Mouse (Mus musculus) lung, adult 10 weeks (tissue): ENCODE measurements around the gene Prss21. TPM values are rescaled to one million over a fixed set of nuclear protein-coding genes. Genes with fewer than 3 reads are reported as not detected.

Experiments used
- polyA plus RNA-seq: library from polyadenylated mRNA; stranded (reverse); fragments of 350-450 nt; fragmentation: Illumina TruSeq; extraction: RNeasy Lipid Tissue Mini Kit (QIAGEN cat#74804); gene quantifications from one replicate; pipeline ENCODE4 v1.2.3, GENCODE M21; 2014; ENCODE audit warnings: low read depth, low replicate concordance; ENCODE audit not compliant: insufficient read depth

Prss21 gene
- polyA plus RNA-seq, result not detected

DNA sequence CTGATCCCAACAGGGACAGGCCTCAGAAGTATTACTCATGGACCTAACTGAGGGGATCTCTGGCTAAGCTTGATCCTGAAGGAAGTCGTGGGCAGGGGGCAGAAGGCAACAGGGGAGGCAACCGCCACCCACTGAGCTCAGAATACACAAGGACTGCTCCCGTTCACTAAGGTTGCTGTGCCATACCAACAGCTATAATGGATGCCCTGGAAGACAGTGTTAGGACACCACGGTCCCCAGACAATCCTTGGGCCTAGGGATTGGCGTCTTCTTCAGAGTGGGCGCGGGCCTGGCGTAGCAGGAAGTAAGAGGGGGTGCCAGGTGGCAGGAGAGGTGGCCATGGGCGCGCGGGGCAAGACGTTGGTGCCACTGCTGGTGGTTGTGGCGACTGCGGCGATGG, at the start of gene Prss21:
Gene Prss21, plus strand, starts transcription at position 301 of the 400 bp plus-strand sequence.

DNA sequence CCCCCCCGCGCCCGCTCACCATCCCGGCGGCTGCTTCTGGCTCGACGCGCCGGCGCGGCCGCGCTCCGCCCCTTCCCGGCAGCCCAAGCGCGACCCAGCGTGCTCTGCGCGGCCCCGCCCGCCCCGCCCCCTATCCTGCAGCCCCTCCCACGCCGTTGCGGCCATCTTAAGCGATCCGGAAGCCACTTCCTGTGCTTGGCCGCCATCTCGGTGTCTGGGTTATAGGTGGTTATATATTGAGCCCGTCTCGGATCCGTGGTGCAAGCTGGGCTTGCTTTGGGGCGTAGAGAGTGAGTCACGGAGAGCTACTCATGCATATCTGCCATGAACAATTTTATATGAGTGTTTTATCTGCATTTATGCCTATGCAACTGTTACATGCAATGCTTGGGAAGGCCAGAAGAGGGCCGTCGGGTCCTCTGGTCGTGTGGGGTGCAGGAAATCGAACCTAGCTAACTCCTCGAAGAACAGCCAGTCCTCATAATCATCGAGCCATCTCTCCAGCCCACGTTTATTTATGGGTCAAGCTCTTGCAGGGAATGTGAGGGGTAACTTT, 38.7 kb upstream of the Prss21 start, which contains the start of gene Elob:
Gene Elob, minus strand, starts transcription at position 73 of the 556 bp plus-strand sequence.

DNA sequence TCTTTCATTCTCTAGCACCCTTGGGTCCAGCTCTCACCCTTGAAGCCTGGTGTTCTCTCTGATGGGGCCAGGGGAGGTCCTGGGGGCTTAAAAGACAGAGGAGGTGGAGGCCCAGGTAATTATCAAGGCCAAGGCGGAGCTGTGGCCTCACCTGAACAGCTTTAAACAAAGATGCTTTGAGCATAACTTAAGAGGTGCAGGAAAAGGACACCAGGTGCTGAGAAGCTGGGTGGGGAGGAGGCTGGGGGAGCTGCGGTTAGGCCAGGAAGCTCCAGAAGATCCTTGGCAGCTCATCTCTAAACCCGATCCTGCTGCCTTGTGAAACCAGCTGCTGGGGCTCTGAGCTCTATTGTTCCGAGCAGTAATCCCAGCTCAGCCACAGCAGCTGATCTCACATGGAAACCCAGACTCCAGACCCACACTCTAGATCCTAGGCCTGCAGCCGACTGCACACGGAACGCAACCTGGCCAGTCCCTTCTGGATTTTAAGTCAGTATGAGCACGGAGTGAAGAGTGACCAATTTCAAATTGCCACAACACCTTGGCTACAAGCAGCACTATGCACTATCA, 31.8 kb upstream of the Prss21 start, which contains the start of gene Prss33:
Gene Prss33, minus strand, starts transcription at position 51 of the 570 bp plus-strand sequence.

DNA sequence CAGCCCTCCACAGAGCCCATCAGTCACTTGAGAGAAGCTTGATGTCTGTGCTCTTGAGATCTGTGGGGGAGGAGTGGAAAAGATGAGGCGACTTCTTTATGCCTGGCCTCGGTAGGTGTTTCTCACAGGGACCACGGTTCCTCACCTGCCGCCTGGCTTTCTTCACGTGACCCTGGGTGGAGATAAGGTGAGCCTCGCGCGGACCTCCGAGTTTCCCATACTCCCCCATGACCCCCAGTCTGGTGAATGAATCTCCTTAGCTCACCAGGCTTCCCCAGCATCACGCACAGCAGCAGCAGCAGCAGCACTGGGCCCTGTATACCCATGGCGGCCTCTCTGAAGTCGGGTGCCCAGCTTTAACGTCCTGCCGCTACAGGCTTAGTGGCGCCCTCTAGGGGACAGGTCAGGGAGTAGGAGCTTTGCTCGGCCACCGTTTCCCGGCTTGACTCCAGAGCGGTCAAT, 24.0 kb upstream of the Prss21 start, which contains the start of the genes Prss32 and Prss41:
Gene Prss32, plus strand, starts transcription at position 44 of the 462 bp plus-strand sequence.
Gene Prss41, minus strand, starts transcription at position 361 of the 462 bp plus-strand sequence.

DNA sequence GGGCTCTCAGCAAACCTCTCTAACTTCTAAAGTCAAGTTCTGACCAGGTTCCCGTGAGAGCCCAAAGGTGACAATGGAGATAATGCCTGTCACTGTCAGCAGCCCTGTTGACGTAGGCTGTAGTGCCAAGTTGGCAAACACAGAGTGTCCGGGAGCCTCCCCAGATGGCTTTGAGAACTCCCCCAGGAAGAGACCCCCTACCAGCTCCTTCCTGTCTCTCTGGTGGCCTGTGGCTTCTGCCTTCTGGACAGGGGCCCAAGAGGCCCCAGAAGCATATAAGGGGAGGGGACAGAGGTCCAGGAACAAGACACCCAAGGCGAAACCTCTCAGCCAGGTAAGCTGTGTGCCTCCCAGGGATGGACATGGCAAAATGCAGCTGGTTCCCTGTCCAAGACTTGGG, 12.7 kb downstream of the Prss21 start, which contains the start of the genes Dcpp1 and Dcpp2:
Gene Dcpp1, plus strand, starts transcription at position 301 of the 400 bp plus-strand sequence.
Gene Dcpp2, plus strand, starts transcription at position 305 of the 400 bp plus-strand sequence.

DNA sequence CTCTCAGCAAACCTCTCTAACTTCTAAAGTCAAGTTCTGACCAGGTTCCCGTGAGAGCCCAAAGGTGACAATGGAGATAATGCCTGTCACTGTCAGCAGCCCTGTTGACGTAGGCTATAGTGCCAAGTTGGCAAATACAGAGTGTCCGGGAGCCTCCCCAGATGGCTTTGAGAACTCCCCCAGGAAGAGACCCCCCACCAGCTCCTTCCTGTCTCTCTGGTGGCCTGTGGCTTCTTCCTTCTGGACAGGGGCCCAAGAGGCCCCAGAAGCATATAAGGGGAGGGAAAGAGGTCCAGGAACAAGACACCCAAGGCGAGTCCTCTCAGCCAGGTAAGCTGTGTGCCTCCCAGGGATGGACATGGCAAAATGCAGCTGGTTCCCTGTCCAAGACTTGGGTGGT, 49.3 kb downstream of the Prss21 start, which contains the start of gene Dcpp3:
Gene Dcpp3, plus strand, starts transcription at position 301 of the 400 bp plus-strand sequence.

Other genes starting within 250 kb of the Prss21 start
- gene Mmp25, start 222.8 kb upstream of the Prss21 start, polyA plus RNA-seq, result 0.27 TPM
- gene Bicdl2, start 207.6 kb upstream of the Prss21 start, polyA plus RNA-seq, result 4.0 TPM
- 190 TPM for gene Hcfc1r1, start 194.5 kb upstream of the Prss21 start, polyA plus RNA-seq
- gene Thoc6, start 194.2 kb upstream of the Prss21 start, polyA plus RNA-seq, result 13.9 TPM
- gene Tnfrsf12a, start 190.6 kb upstream of the Prss21 start, polyA plus RNA-seq, result 52.6 TPM
- 0.33 TPM for gene Cldn6, start 188.8 kb upstream of the Prss21 start, polyA plus RNA-seq
- not detected for gene Cldn9, start 184.0 kb upstream of the Prss21 start, polyA plus RNA-seq
- not detected for gene 1520401A03Rik, start 145.3 kb upstream of the Prss21 start, polyA plus RNA-seq
- 4.5 TPM for gene Pkmyt1, start 141.7 kb upstream of the Prss21 start, polyA plus RNA-seq
- 16.5 TPM for gene Paqr4, start 127.2 kb upstream of the Prss21 start, polyA plus RNA-seq
- 0.32 TPM for gene Kremen2, start 122.2 kb upstream of the Prss21 start, polyA plus RNA-seq
- gene Flywch1, start 96.5 kb upstream of the Prss21 start, polyA plus RNA-seq, result 21.7 TPM
- 11.3 TPM for gene Flywch2, start 82.0 kb upstream of the Prss21 start, polyA plus RNA-seq
- 98.6 TPM for gene Srrm2, start 77.5 kb upstream of the Prss21 start, polyA plus RNA-seq
- 496 TPM for gene Elob, start 38.9 kb upstream of the Prss21 start, polyA plus RNA-seq
- not detected for gene Prss33, start 32.0 kb upstream of the Prss21 start, polyA plus RNA-seq
- gene Prss32, start 24.2 kb upstream of the Prss21 start, polyA plus RNA-seq, result not detected
- 0.25 TPM for gene Prss41, start 23.9 kb upstream of the Prss21 start, polyA plus RNA-seq
- not detected for gene Dcpp1, start 12.8 kb downstream of the Prss21 start, polyA plus RNA-seq
- not detected for gene Dcpp2, start 12.8 kb downstream of the Prss21 start, polyA plus RNA-seq
- gene Dcpp3, start 49.4 kb downstream of the Prss21 start, polyA plus RNA-seq, result not detected
- not detected for gene Sbp, start 73.6 kb downstream of the Prss21 start, polyA plus RNA-seq
- gene Sbpl, start 87.2 kb downstream of the Prss21 start, polyA plus RNA-seq, result not detected
- gene Prss30, start 112.5 kb downstream of the Prss21 start, polyA plus RNA-seq, result 0.35 TPM
- gene Prss22, start 130.0 kb downstream of the Prss21 start, polyA plus RNA-seq, result not detected
- gene Prss27, start 170.1 kb downstream of the Prss21 start, polyA plus RNA-seq, result not detected
- gene Kctd5, start 205.4 kb downstream of the Prss21 start, polyA plus RNA-seq, result 16.7 TPM